Mouse (Mus musculus): ENCODE measurements around the gene Kpna1. TPM values are rescaled to one million over a fixed set of nuclear protein-coding genes. Genes with fewer than 3 reads are reported as not detected.
"Not testable (repeated sequence)": the region's sequence is repeated elsewhere in the genome, so short reads cannot be mapped to it uniquely, and the experiment has no call there.

The Kpna1 gene
- total RNA-seq, 2 experiments from 2014 or later = 119 to 122 TPM

DNA sequence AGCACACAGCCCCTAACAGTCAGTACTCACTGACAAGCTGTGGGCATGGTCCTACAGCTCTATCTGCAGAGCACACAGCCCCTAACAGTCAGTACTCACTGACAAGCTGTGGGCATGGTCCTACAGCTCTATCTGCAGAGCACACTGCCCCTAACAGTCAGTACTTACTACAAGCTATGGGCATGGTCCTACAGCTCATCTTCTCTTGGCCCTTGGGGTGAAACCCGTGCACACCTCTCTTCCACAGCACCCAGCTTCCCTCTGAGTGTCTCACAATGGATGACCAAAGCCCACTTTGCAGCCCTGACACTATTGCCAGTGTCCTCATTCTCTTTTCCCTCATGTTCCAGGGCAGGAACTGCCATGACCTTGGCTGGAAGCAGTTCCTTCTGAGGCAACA lies 84.0 kb downstream of the Kpna1 start:
- DNase-seq (ENCODE audit: low spot score in 2 of 2); intact Hi-C loops (cut with DNase I): not testable (repeated sequence)

DNA sequence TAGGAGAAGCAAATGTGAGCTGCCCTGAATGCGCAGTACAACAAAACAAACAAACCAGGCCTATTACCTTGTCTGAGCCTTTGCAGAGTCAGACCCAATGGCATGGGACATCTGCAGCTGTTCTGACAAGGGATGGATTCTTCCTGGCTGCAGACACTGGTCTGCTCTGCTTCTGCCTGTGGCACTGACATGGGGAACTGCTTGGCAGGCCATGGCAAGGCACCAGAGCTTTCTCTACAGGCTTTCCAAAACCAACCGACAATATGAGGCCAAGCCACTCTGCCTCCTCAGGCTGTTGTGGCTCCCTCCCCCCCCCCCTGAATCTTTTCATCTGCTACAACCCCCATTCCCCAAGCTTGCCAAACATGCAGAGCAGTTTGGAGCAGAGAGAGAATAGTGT lies 84.8 kb downstream of the Kpna1 start:
- intact Hi-C loops (cut with DNase I) = no loop called here
- no peak for DNase-seq (ENCODE audit: low spot score in 2 of 2)

- intact Hi-C loops (cut with DNase I) = no loop called here
- DNase-seq (ENCODE audit: low spot score in 2 of 2) = no peak
Measured at GRCm38 (mm10) chr16:36064904-36065303, 86.4 kb downstream of the Kpna1 start.

DNA sequence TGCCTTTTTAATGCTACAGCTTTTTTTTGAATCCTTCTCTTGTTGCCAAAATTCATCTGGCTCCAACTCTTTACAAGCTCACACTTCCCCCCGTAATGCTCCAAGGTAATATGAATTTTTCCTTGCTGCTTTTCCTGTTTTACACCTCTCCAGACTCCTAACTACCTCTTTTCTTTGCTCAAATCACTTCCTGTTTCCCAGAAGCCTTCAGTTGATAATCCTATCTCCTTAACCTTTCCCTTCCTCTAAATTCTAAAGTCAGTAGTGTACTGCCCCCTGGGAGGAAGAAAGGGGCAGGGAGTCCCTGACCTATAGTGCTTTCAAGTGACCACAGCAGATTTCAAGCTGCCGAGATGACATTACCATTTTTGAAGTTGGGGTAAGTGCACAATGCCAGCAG lies 89.1 kb downstream of the Kpna1 start:
- intact Hi-C loops (cut with DNase I) = no loop called here
- DNase-seq (ENCODE audit: low spot score in 2 of 2) = no peak

- intact Hi-C loops (cut with DNase I) = no loop called here
- DNase-seq (ENCODE audit: low spot score in 2 of 2) = no peak
Measured at GRCm38 (mm10) chr16:36068356-36068755, 89.8 kb downstream of the Kpna1 start.

DNA sequence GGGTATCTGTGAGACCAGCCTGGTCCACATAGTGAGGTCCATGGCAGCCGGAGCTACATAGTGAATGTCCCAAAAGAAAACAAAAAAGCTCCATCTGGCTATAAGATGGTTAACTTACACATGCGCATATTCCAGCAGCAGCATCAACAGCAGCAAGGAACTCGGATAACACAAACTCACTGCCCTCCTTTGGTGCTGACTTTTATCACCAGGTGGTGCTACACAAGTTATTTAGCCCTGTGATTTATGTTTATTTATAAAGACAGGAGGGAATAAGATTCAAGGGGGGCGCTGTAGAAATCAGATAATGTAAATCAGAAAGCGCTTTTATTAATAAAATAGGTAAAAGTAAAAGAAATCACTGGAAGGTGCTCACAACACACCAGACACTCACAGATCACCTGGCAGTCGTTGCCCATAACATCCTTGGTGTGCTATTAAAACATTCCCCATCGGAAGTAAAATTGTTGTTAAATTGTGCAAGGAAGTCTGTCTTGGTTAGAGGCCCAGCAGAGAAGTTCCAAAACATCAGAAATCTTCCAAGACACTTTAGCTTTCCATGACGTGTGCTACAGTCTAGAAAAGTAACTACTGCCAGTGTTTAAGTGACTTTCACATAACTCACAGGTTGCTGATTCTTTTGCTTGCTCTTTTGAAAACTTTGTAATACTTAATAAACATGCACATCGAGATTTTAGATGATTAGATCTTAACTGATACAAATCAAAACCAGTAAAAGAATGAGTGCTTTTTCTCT lies 91.4 kb downstream of the Kpna1 start:
- no peak for DNase-seq (ENCODE audit: low spot score in 2 of 2)
- intact Hi-C loops (cut with DNase I) = loop anchor here (2.0 to 10.0 kb wide), 2 partner anchors 29 to 945 kb away; partner anchors contain the start of genes Polq and Wdr5b

DNA sequence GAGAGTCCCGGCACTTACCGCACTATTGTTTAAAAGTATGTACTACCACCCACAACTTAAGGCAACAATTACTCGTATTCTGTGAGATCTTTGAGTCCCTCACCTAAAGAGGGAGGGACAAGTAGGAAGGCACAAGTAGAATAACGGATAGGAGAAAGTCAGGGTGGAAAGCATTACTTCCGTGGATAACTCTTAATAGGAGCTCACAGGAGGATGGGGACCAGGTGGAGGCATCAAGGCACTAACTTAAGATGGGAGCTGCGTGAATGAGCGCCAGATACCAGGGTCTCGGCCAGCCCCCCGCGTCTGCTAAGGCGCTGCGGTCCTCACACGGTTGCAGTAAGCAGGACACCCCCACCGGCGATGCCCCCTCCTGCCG lies 92.5 kb downstream of the Kpna1 start:
- intact Hi-C loops (cut with DNase I) = loop anchor here (2.0 to 10.0 kb wide), 2 partner anchors 30 to 944 kb away; partner anchors contain the start of genes Polq and Wdr5b
- no peak for DNase-seq (ENCODE audit: low spot score in 2 of 2)

GRCm38 (mm10) chr16:36071450-36072379 lies 93.2 kb downstream of the Kpna1 start, which contains the start of the genes Fam162a and Ccdc58:
Gene Fam162a, minus strand, starts transcription at chr16:36071594.
Gene Ccdc58, plus strand, starts transcription at chr16:36071685.
- intact Hi-C loops (cut with DNase I) = loop anchor here (2.0 to 10.0 kb wide), 2 partner anchors 31 to 943 kb away; partner anchors contain the start of genes Polq and Wdr5b
- DNase-seq (ENCODE audit: low spot score in 2 of 2) = peak; percentile 93

GRCm38 (mm10) chr16:36072410-36073011 lies 94.0 kb downstream of the Kpna1 start:
- intact Hi-C loops (cut with DNase I) = loop anchor here (10.0 kb wide), 1 partner anchor 942 kb away; the partner anchor contains the start of gene Polq

GRCm38 (mm10) chr16:36074772-36075171 lies 96.2 kb downstream of the Kpna1 start:
- no peak for DNase-seq (ENCODE audit: low spot score in 2 of 2)
- intact Hi-C loops (cut with DNase I) = loop anchor here (10.0 kb wide), 1 partner anchor 940 kb away; the partner anchor contains the start of gene Polq

More at GRCm38 (mm10) chr16:36072410-36073011, 94.0 kb downstream of the Kpna1 start:
- DNase-seq (ENCODE audit: low spot score in 2 of 2) = no peak

DNA sequence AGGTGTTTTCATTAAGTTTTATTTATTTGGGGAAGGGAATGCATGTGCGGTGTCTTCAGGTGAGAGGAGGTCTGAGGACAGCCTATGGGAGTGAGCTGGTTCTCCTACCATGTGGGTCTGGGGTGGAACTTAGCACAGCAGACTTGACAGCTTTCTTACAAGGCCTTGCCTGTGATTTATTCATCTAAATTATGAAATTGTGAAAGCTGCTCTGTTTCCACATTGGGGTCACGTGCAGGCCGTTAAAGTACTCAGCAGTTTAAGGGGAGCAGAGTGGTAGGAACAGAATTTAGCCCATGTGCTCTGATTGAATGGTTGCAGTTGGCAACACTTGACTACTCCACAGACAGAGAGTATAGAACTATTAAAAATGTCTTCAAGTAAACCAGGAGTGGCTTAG lies 101.4 kb downstream of the Kpna1 start:
- no peak for DNase-seq (ENCODE audit: low spot score in 2 of 2)
- intact Hi-C loops (cut with DNase I) = loop anchor here (10.0 kb wide), 1 partner anchor 935 kb away; the partner anchor contains the start of gene Polq

Other genes with a start within 250 kb of the Kpna1 start
- 10 to 100 TPM; 78.9 to 81.1 TPM for gene Dirc2, start 209.4 kb upstream of the Kpna1 start, total RNA-seq (2021)
- gene Hspbap1, start 208.4 kb upstream of the Kpna1 start, total RNA-seq (2021) = 1 to 10 TPM; 5.1 to 6.0 TPM
- 1 to 10 TPM in 1 of 2 experiments, under 1 TPM in 1; 0.79 to 1.3 TPM for gene Parp14, start 107.2 kb upstream of the Kpna1 start, total RNA-seq (2021)
- 1 to 10 TPM; 2.1 TPM for gene Parp9, start 40.3 kb upstream of the Kpna1 start, total RNA-seq (2021)
- 1 to 10 TPM; 2.0 to 2.9 TPM for gene Dtx3l, start 39.6 kb upstream of the Kpna1 start, total RNA-seq (2021)
- gene Wdr5b, start 62.4 kb downstream of the Kpna1 start, total RNA-seq (2021) = 1 to 10 TPM; 3.6 to 3.9 TPM
- 10 to 100 TPM; 66.1 to 66.4 TPM for gene Fam162a, start 92.8 kb downstream of the Kpna1 start, total RNA-seq (2021)
- gene Ccdc58, start 92.9 kb downstream of the Kpna1 start, total RNA-seq (2021) = 10 to 100 TPM; 18.6 to 21.3 TPM
- not detected for gene Csta1, start 152.5 kb downstream of the Kpna1 start, total RNA-seq (2021)
- gene Stfa2l1, start 178.1 kb downstream of the Kpna1 start, total RNA-seq (2021) = not detected
- gene Gm5483, start 205.5 kb downstream of the Kpna1 start, total RNA-seq (2021) = not detected
- gene Gm5416, start 231.7 kb downstream of the Kpna1 start, total RNA-seq (2021) = not detected
- gene 2010005H15Rik, start 242.7 kb downstream of the Kpna1 start, total RNA-seq (2021) = not detected